Mouse (Mus musculus): ENCODE results near the gene Ssc5d.
A peak's percentile ranks its signal among the peaks of the same experiment; 100 is the strongest.

Ssc5d gene

DNA sequence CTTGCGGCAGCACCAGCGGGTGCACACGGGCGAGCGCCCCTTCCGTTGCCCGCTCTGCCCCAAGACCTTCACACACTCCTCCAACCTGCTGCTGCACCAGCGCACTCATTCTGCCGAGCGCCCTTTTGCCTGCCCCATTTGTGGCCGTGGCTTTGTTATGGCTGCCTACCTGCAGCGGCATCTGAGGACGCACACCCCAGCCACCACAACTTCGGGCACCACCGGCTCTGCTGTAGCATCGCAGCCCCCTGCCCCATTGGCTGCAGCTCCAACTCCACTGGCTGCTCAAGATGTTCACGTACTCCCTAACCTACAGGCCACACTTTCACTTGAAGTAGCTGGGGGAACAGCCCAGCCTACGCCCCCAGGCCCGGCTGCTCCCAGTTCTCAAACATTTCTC lies 5.1 kb upstream of the Ssc5d start:
- no peak for DNase-seq

GRCm38 (mm10) chr7:4920976-4921823 lies 4.4 kb upstream of the Ssc5d start:
- no peak for DNase-seq

- DNase-seq, result no peak
These were observed 3.6 kb upstream of the Ssc5d start, which contains the start of gene Nat14 for GRCm38 (mm10) chr7:4921824-4922482. Gene Nat14, plus strand, starts transcription at chr7:4922028.

DNA sequence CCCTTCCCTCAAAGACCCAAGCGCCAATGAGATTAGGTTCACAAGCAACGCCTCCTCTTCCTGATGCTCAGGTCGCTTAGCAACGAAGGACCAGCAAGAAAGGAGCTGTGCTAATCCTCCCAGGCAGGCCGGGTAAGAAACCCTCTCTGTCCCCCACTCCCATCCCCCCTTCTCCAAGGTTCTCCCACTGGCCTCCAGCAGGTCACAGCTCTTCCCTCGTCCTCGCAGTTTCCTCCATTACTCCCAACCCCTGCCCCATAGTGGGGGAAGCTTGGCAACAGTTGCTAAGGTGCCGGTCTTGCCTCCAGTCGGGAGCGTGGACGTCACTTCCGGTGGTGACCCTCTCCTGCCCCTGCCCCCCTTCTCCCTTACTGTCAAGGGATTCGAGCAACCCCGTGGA lies 3.1 kb upstream of the Ssc5d start:
- peak; percentile 22 to 38 for DNase-seq

DNA sequence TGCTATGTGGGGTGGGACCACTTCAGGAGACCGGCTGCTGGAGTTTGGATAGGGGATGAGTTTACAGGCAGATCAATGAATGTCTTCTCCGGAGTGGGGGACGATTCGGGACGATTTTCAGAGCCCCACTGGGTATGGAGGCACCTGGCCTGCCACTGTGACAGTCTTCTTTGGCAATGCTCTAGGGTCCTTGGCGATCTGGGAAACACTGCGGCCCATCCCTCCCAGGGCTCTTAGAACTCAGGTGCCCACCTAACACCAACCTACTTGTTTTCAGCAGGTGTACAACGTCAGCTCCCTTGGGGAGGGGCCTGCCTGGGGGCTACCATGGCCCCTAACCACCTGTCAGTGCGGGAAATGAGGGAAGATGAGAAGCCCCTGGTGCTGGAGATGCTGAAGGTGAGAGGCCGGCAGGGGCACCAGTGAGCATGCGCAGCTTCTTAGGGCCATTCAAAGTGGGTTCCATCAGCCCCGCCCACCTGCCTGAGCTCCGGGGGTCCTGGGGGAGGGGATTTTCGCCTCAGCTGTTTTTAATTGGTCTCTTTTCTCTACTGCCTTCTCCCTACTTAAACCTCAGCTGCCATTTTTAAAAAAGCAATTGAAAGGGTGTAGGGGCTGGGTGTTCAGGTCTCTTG lies 2.5 kb upstream of the Ssc5d start:
- no peak for DNase-seq

- DNase-seq, result peak in 1 of 2 experiments; percentile 29
These were observed 1.8 kb upstream of the Ssc5d start for GRCm38 (mm10) chr7:4923586-4924364.

DNA sequence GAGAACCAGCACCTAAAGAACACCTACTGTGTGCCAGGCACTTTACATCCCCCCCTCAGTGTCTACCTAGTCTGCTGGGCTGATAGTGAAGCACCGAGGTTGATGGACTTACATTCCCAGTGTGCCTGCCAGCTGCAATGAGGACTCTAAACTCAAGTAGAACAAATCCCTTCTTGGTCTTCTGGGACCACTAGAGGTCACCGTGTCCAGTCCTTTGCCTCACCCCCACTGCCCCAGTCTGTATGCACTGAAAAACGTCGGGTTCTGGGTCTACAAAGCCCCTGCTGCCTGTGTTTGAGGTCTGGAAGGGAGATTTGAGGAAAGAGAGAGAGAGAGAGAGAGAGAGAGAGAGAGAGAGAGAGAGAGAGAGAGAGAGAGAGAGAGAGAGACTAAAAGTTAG lies 1.1 kb upstream of the Ssc5d start:
- no peak for DNase-seq

DNA sequence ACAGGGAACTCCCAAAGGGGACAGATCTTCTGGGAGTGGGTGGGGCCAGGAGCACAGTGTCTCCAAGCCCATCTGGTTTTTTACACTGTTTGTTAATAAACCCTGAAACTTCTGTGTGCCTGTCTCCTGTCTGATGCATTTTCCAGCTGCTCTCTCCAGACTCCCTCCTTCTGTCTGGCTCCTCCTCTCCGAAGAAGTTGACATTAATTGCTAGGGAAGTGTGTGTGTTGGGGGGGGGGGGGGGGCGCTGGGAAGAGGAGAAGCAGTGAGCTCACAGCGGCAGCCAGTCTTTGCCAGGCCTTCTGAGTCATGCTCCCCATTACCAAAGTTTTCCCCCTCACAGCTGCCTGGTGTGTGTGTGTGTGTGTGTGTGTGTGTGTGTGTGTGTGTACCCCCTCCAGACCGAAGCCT lies 689 bp upstream of the Ssc5d start:
- no peak for DNase-seq

GRCm38 (mm10) chr7:4926849-4927248 lies 1.3 kb downstream of the Ssc5d start:
- no peak for DNase-seq

DNA sequence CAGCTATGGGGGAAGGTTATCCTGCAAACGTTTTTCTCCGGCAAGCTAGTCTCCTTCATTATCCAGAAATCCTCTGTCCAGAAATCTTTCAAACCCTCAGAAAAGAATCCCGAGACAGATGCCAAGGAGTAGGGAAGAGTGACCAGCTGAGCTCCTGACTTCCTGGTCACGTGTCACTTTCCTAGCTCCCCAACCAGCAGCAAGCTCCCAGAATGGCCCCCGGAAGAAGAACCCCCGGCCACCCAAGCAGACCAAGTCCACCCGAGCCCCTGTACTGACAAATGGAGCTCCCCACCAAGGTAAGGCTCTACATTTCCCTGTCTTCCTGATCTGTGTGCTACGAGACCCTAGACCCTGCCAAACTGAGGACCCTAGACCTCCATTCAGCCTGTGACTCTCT lies 2.1 kb downstream of the Ssc5d start:
- no peak for DNase-seq

- DNase-seq, result no peak
These were observed 2.7 kb downstream of the Ssc5d start for GRCm38 (mm10) chr7:4928323-4928722.

DNA sequence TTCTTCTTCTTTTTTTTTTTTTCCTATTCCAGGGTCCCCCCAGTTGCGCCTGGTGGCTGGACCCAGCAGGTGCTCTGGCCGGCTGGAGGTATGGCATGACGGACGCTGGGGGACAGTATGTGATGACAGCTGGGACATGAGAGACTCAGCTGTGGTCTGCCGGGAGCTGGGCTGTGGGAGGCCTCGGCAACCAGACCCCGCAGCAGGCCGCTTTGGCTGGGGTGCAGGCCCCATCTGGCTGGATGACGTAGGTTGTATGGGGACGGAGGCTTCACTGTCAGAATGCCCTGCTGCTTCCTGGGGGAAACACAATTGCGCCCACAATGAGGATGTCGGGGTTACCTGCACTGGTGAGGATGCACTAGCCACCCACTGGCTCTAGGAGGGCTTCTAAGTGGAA lies 7.5 kb downstream of the Ssc5d start:
- no peak for DNase-seq

- DNase-seq, result no peak
These were observed 8.8 kb downstream of the Ssc5d start for GRCm38 (mm10) chr7:4934160-4934914.

- no peak for DNase-seq
These were observed 11.2 kb downstream of the Ssc5d start for GRCm38 (mm10) chr7:4936832-4937231.

DNA sequence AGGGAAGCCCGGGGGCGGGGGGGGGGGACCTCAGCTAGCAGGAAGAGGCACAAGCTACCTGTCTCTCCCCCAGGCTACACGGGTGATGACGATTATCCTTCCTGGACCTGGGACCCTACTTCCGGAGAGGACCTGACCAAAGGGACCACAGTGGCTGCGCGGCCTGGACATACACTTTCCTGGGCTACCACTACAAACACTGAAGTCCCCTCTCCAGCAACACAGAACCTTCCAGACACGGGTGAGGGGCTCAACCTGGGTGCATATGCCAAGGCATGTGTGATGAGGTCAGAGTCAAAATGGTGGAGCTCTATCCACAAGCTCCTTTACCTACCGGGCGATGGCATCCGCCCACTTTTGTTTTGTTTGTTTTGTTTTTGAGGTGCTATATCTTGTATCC lies 11.8 kb downstream of the Ssc5d start:
- no peak for DNase-seq

- peak; percentile 55 to 80 for DNase-seq
These were observed 12.9 kb downstream of the Ssc5d start for GRCm38 (mm10) chr7:4938456-4938855.

DNA sequence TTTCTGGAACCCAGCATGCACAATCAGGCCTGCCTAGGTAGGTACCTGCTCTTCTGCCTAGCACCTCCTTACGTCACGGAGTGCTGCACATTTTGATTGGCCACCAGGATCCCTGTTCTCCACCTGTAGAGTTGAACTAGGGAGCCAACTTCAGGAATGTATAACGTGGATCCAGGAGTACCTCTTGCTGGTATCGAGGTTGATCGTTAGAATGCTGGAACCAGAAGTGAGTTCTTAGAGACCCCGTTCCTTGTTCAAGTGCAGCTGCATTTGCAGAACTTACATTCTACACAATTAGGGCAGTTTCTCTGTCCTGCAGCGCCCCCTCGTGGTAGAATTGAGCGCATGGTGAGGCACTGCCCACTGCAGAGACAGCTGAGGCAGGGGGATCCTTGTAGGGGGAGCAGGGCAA lies 14.5 kb downstream of the Ssc5d start:
- peak; percentile 68 to 87 for DNase-seq

GRCm38 (mm10) chr7:4942673-4943072 lies 17.1 kb downstream of the Ssc5d start:
- no peak for DNase-seq

- DNase-seq, result peak; percentile 91 to 98
These were observed 17.7 kb downstream of the Ssc5d start for GRCm38 (mm10) chr7:4943223-4943815.

- DNase-seq, result no peak
These were observed 22.3 kb downstream of the Ssc5d start for GRCm38 (mm10) chr7:4947855-4948254.

- no peak for DNase-seq
These were observed 22.8 kb downstream of the Ssc5d start for GRCm38 (mm10) chr7:4948386-4948785.

All from spleen, adult 18-20 months (tissue).